Mouse (Mus musculus) liver, adult 2 months (tissue): ENCODE measurements at regions not wholly inside any gene's neighbourhood (a gene's known extent, or its start where the extent isn't known, plus 50 kb on each side); places are given as distances from the start of the nearest gene placed in this dataset.

Experiments used
- CTCF ChIP-seq: fragments of 200-500 bp; IDR thresholded peaks from 2 replicates; pipeline ENCODE4 v1.5.1; 2011; ENCODE audit warnings: low read depth, low read length, control low read depth
- POLR2A ChIP-seq: fragments of 200-500 bp; IDR thresholded peaks from 2 replicates; pipeline ENCODE4 v1.6.1; 2011; ENCODE audit warnings: low read length, control low read depth; ENCODE audit not compliant: insufficient read depth; ENCODE audit errors: extremely low read depth

DNA sequence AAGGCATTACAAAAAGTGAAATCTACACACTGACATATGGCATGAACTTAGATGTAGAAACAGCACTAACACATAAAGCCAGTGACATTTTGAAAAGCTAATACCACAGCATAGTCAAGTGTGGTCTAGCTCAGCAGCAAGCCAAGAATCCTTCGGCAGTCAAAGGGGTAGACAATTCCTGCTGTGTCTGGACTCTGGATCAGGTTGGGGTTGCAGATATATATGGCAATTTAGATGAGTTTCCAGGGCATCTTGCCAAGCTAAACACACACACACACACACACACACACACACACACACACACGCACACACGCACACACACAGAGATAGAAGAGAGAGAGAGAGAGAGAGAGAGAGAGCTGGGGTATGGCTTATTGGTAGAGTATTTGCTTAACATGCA, 118.2 kb downstream of the Chst1 start:
- TF ChIP-seq CTCF, result no peak
- TF ChIP-seq POLR2A, result no peak
